Mouse (Mus musculus) cerebellum, adult 2 months (tissue): Measurements from ENCODE around the gene Armc2. TPM values are rescaled to one million over a fixed set of nuclear protein-coding genes. Genes with fewer than 3 reads are reported as not detected.
A peak's percentile ranks its signal among the peaks of the same experiment; 100 is the strongest.

Experiments used
- DNase-seq, 2 experiments: peaks; one replicate each; pipeline ENCODE4 v3.0.0; 2021
- H3K27ac ChIP-seq: fragments of 200-500 bp; 2 replicates; pipeline ENCODE4 v1.5.1; 2012; ENCODE audit warnings: low read length, control low read depth, inconsistent platforms; ENCODE audit not compliant: insufficient read depth
- H3K27me3 ChIP-seq: fragments of 200-500 bp; 2 replicates; pipeline ENCODE4 v1.6.1; 2012; ENCODE audit warnings: inconsistent platforms, mild to moderate bottlenecking, low read length, moderate library complexity; ENCODE audit not compliant: control insufficient read depth, insufficient read depth
- H3K4me1 ChIP-seq: fragments of 200-500 bp; 2 replicates; pipeline ENCODE4 v1.6.1; 2011; ENCODE audit warnings: low read length; ENCODE audit not compliant: control insufficient read depth, insufficient read depth
- H3K4me3 ChIP-seq: fragments of 200-500 bp; replicated peaks from 2 replicates; pipeline ENCODE3; 2011; ENCODE audit warnings: mild to moderate bottlenecking, low read depth, low read length, control low read depth; ENCODE audit not compliant: insufficient read depth
- CTCF ChIP-seq: fragments of 200-500 bp; IDR thresholded peaks from 2 replicates; pipeline ENCODE4 v1.5.1; 2011; ENCODE audit warnings: low read depth, mild to moderate bottlenecking, control low read depth, low read length, moderate library complexity, borderline replicate concordance; ENCODE audit not compliant: insufficient read depth
- POLR2A ChIP-seq: fragments of 200-500 bp; IDR thresholded peaks from 2 replicates; pipeline ENCODE4 v1.6.1; 2011; ENCODE audit warnings: low read length, control low read depth, borderline replicate concordance; ENCODE audit not compliant: insufficient read depth
- WGBS: fragments of 180-500 bp; shearing (Covaris S2); methylation state at CpG from one replicate; pipeline ENCODE4 v1.1.7; 2018; 5-methylcytosine and 5-hydroxymethylcytosine counted together
- polyA plus RNA-seq: library from polyadenylated mRNA; depleted of rRNA; stranded (reverse); fragments of >200 nt; gene quantifications from 2 replicates; pipeline ENCODE4 v1.2.3, GENCODE M21; 2012

Armc2 gene
- polyA plus RNA-seq, 1 experiment = 4.4 TPM

- Histone ChIP-seq H3K27me3 (no peaks in the 10 kb centered on the region), H3K4me3 (peak overlapping the region; percentile 14), H3K27ac (peak overlapping the region; percentile 92), H3K4me1 (peaks cover 40% of the 10 kb centered on the region)
- WGBS = 2% methylated on average over 21 of the region's 21 CpGs
- DNase-seq = peak; percentile 96
- TF ChIP-seq CTCF = no peak
- TF ChIP-seq POLR2A = 0 out of 2 replicates have a peak, but pooled peaks have one; percentile 20
Observed at GRCm38 (mm10) chr10:41934633-41935475, 83.4 kb downstream of the Armc2 start.

GRCm38 (mm10) chr10:41933536-41933935, 84.7 kb downstream of the Armc2 start:
- no peaks in the 10 kb centered on the region for H3K27me3 ChIP-seq
- H3K4me3 ChIP-seq = no peak overlapping the region
- DNase-seq = peak; percentile 58 to 72
- TF ChIP-seq CTCF (peak; percentile 63), POLR2A (no peak)
- WGBS = 15% methylated on average over 6 of the region's 6 CpGs
- peak overlapping the region; percentile 46 for H3K27ac ChIP-seq
- H3K4me1 ChIP-seq = peaks cover 40% of the 10 kb centered on the region

GRCm38 (mm10) chr10:41932943-41933342, 85.3 kb downstream of the Armc2 start:
- WGBS = 27% methylated on average over 5 of the region's 5 CpGs
- no peak for TF ChIP-seq POLR2A
- TF ChIP-seq CTCF = no peak
- H3K27ac ChIP-seq = peak overlapping the region; percentile 46; the same call in 1 of the 2 replicates

GRCm38 (mm10) chr10:41931962-41932361, 86.3 kb downstream of the Armc2 start:
- no peak; the same call in 1 of the 2 replicates for TF ChIP-seq CTCF
- peak; percentile 20; the same call in 1 of the 2 replicates for TF ChIP-seq POLR2A
- H3K27ac ChIP-seq = peak overlapping the region; percentile 76
- WGBS = 7% methylated on average over 12 of the region's 12 CpGs

More at GRCm38 (mm10) chr10:41932943-41933342, 85.3 kb downstream of the Armc2 start:
- H3K4me3 ChIP-seq = no peak overlapping the region
- DNase-seq = peak in 1 of 2 experiments; percentile 31
- H3K27me3 ChIP-seq = no peaks in the 10 kb centered on the region
- peaks cover 37% of the 10 kb centered on the region for H3K4me1 ChIP-seq

GRCm38 (mm10) chr10:41930966-41931365, 87.3 kb downstream of the Armc2 start:
- 0 out of 2 replicates have a peak overlapping the region, but pooled peaks have one; percentile 5 for H3K27ac ChIP-seq
- no peak overlapping the region for H3K4me3 ChIP-seq
- WGBS = 74% methylated on average over 4 of the region's 4 CpGs
- TF ChIP-seq CTCF (no peak), POLR2A (no peak)
- no peaks in the 10 kb centered on the region for H3K27me3 ChIP-seq
- peak in 1 of 2 experiments; percentile 25 for DNase-seq
- H3K4me1 ChIP-seq = peaks cover 30% of the 10 kb centered on the region

More at GRCm38 (mm10) chr10:41931962-41932361, 86.3 kb downstream of the Armc2 start:
- H3K4me3 ChIP-seq = no peak overlapping the region
- H3K27me3 ChIP-seq = no peaks in the 10 kb centered on the region
- peak; percentile 82 to 89 for DNase-seq
- peaks cover 34% of the 10 kb centered on the region for H3K4me1 ChIP-seq

GRCm38 (mm10) chr10:41926726-41927125, 91.5 kb downstream of the Armc2 start:
- no peak overlapping the region for H3K27ac ChIP-seq
- H3K4me1 ChIP-seq = peaks cover 7% of the 10 kb centered on the region
- peak in 1 of 2 experiments; percentile 30 for DNase-seq
- TF ChIP-seq CTCF (no peak), POLR2A (no peak)
- 51% methylated on average over 14 of the region's 14 CpGs for WGBS
- no peak overlapping the region for H3K4me3 ChIP-seq
- H3K27me3 ChIP-seq = no peaks in the 10 kb centered on the region

- Histone ChIP-seq H3K27me3 (no peaks in the 10 kb centered on the region), H3K4me3 (no peak overlapping the region), H3K4me1 (peaks cover 3% of the 10 kb centered on the region), H3K27ac (no peak overlapping the region)
- no peak for DNase-seq
- TF ChIP-seq CTCF (no peak), POLR2A (no peak)
- WGBS = 92% methylated on average over 8 of the region's 8 CpGs
Observed at GRCm38 (mm10) chr10:41912290-41912994, 105.8 kb downstream of the Armc2 start.

GRCm38 (mm10) chr10:41908899-41909298, 109.3 kb downstream of the Armc2 start:
- H3K27me3 ChIP-seq = no peaks in the 10 kb centered on the region
- DNase-seq = no peak
- TF ChIP-seq POLR2A (no peak), CTCF (no peak)
- H3K27ac ChIP-seq = no peak overlapping the region
- no peak overlapping the region for H3K4me3 ChIP-seq
- peaks cover 3% of the 10 kb centered on the region for H3K4me1 ChIP-seq
- WGBS = 53% methylated on average over 6 of the region's 6 CpGs
